Mouse (Mus musculus) liver, postnatal 0 days (tissue): ENCODE measurements around the gene Smco4.

ENCODE experiments used
- CTCF ChIP-seq: sonication (generic); IDR thresholded peaks from 2 replicates; pipeline ENCODE4 v1.5.1; 2016; ENCODE audit warnings: antibody characterized with exemption, low read depth
- EP300 ChIP-seq: IDR thresholded peaks from 2 replicates; pipeline ENCODE4 v1.6.1; 2016; ENCODE audit warnings: antibody characterized with exemption, low read depth, mild to moderate bottlenecking

DNA sequence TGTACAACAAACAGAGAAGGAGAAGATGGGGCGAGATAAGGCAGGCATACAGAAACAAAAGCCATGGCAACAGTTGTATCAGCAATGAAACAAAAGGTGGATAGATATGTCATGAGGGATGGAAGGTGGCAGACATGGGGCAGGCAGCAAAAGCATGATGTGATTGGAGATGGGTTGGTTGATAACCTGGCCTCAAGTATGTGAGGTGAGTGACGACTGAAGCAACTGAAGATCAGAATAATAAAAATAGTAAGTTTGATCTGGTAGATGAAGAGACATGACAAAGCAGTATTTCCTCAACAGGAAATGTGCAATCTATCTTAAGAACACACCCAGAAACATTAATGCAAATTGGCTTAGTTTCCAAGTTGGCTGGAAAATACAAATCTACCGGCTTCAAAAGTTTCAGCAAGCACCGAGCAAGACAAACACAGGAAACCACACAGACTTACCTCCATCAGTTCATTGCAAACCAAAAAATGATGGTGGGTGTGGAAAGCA, 57.3 kb downstream of the Smco4 start:
- TF ChIP-seq CTCF (no peak), EP300 (no peak)
